Mouse (Mus musculus): ENCODE measurements around the gene Kcnq5. TPM values are rescaled to one million over a fixed set of nuclear protein-coding genes. Genes with fewer than 3 reads are reported as not detected.
"Not testable (repeated sequence)": the region's sequence is repeated elsewhere in the genome, so short reads cannot be mapped to it uniquely, and the experiment has no call there.

The Kcnq5 gene
- total RNA-seq, 2 experiments from 2014 or later: 0.93 to 1.2 TPM

GRCm38 (mm10) chr1:21368031-21368430 is 593.7 kb downstream of the Kcnq5 start, which contains the start of gene Khdc1c:
Khdc1c (plus strand) TSS chr1:21368331.
- not testable (repeated sequence) for DNase-seq (ENCODE audit: low spot score in 2 of 2)

- no peak for DNase-seq (ENCODE audit: low spot score in 2 of 2)
These were observed 612.4 kb downstream of the Kcnq5 start, which contains the start of gene Khdc1a for GRCm38 (mm10) chr1:21349341-21349740. Khdc1a (plus strand) TSS chr1:21349641.

Data from adrenal gland, adult 18-20 months (tissue).